Comparison of ENCODE assay signal across 12 mouse cellular contexts in the genomic region with DNA sequence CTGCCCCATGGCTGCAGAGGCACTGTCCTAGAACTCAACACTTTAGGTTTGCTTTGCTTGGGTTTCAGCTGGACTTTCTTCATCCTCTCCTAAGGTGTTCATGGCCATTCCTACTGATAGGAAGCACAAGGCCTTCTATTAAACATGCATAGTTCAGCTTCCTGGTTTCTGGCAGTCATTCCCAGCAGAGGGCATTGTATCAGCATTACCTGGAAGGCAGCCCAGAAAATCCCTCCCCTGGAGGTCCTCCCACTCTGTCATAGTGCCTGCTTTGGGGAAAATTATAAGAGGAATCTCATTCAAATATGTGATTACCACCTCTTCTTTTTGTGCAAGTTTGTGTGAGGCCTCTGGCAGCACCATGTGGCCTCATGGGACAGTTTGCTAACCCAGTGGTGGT.
DNase-seq lines count a peak whose midpoint lies in the region; ATAC-seq and TF ChIP-seq lines count a peak whose summit lies in the region.
"Had no signal": no experiment of that assay in that cellular context is flagged by ENCODE, and none has a peak within 500 bp of the region (broad histone marks: within the 10 kb centered on the region; RNA-seq: fewer than 3 reads in every experiment).

No protein-coding gene starts in this region.

- no peaks in the 10 kb centered on the region for H3K4me1 ChIP-seq in forebrain, embryonic 14.5 days (ENCODE audit: control insufficient read depth, insufficient read depth, low read length)
- H3K4me1 ChIP-seq in forebrain, embryonic 15.5 days, result peaks cover 5% of the 10 kb centered on the region; the same call in 1 of the 2 replicates
- peaks cover 5% of the 10 kb centered on the region; the same call in 1 of the 2 replicates for H3K4me1 ChIP-seq in neural tube, embryonic 15.5 days

- no peak overlapping the region for H3K9ac ChIP-seq in forebrain, embryonic 14.5 days (ENCODE audit: low read length)
- H3K9ac ChIP-seq in forebrain, embryonic 15.5 days (replicated peaks), result no peak overlapping the region
- H3K9ac ChIP-seq in neural tube, embryonic 15.5 days (replicated peaks), result no peak overlapping the region
- H3K9ac ChIP-seq: forebrain, embryonic 13.5 days; hindbrain, embryonic 13.5 days had no signal

- no peaks in the 10 kb centered on the region for H3K36me3 ChIP-seq in forebrain, embryonic 14.5 days (ENCODE audit: control insufficient read depth, insufficient read depth, low read length)
- H3K36me3 ChIP-seq in forebrain, embryonic 15.5 days, result no peaks in the 10 kb centered on the region
- H3K36me3 ChIP-seq in neural tube, embryonic 15.5 days, result no peaks in the 10 kb centered on the region
- H3K36me3 ChIP-seq: hindbrain, embryonic 13.5 days had no signal

- no peaks in the 10 kb centered on the region for H3K27me3 ChIP-seq in forebrain, embryonic 14.5 days (replicated peaks; ENCODE audit: control insufficient read depth, insufficient read depth, low read length)
- H3K27me3 ChIP-seq in forebrain, embryonic 15.5 days, result no peaks in the 10 kb centered on the region
- H3K27me3 ChIP-seq in neural tube, embryonic 15.5 days (replicated peaks), result no peaks in the 10 kb centered on the region
- H3K27me3 ChIP-seq: forebrain, embryonic 13.5 days; hindbrain, embryonic 13.5 days had no signal

- H3K4me3 ChIP-seq in forebrain, embryonic 14.5 days (ENCODE audit: low read depth, low read length), result no peak overlapping the region
- H3K4me3 ChIP-seq in forebrain, embryonic 15.5 days, result no peak overlapping the region
- no peak overlapping the region for H3K4me3 ChIP-seq in layer of hippocampus, adult 2 months
- no peak overlapping the region for H3K4me3 ChIP-seq in neural tube, embryonic 15.5 days (replicated peaks)
- H3K4me3 ChIP-seq: forebrain, embryonic 13.5 days; hindbrain, embryonic 13.5 days had no signal

- no peak; the same call in 1 of the 2 replicates for TF ChIP-seq CTCF in layer of hippocampus, adult 2 months (conservative IDR thresholded peaks at IDR 0.05)

- H3K27ac ChIP-seq in forebrain, embryonic 14.5 days (ENCODE audit: low read depth, low read length), result no peak overlapping the region
- H3K27ac ChIP-seq in forebrain, embryonic 15.5 days (replicated peaks), result no peak overlapping the region
- peak overlapping the region; percentile 33; the same call in 1 of the 2 replicates for H3K27ac ChIP-seq in layer of hippocampus, adult 2 months
- H3K27ac ChIP-seq in neural tube, embryonic 15.5 days (replicated peaks), result no peak overlapping the region
- H3K27ac ChIP-seq: forebrain, embryonic 13.5 days; hindbrain, embryonic 13.5 days had no signal

- no peaks in the 10 kb centered on the region for H3K9me3 ChIP-seq in forebrain, embryonic 14.5 days (replicated peaks; ENCODE audit: control insufficient read depth, low read length)
- no peaks in the 10 kb centered on the region for H3K9me3 ChIP-seq in forebrain, embryonic 15.5 days
- H3K9me3 ChIP-seq in neural tube, embryonic 15.5 days (replicated peaks), result no peaks in the 10 kb centered on the region
- H3K9me3 ChIP-seq: forebrain, embryonic 13.5 days; hindbrain, embryonic 13.5 days had no signal

- ATAC-seq in forebrain, embryonic 14.5 days, result no peak
- ATAC-seq in forebrain, embryonic 15.5 days (replicated peaks), result no peak
- no peak for ATAC-seq in neural tube, embryonic 15.5 days (ENCODE audit: low FRiP score)
- ATAC-seq: forebrain, embryonic 13.5 days had no signal

- peak; percentile 60 for DNase-seq in forebrain, embryonic 14.5 days (ENCODE audit: low spot score)
- DNase-seq in layer of hippocampus, adult 2 months (ENCODE audit: low spot score in 2 of 2), result peak; percentile 41 to 62
- no peak for DNase-seq in layer of hippocampus, postnatal 36 days
- peak; percentile 79 for DNase-seq in Muller cell, postnatal 12 days (ENCODE audit: inconsistent ontology term)
- peak; percentile 39 to 49 for DNase-seq in cerebellum, adult 18-20 months
- DNase-seq in right cerebral cortex, postnatal 14 days, result no peak
- DNase-seq: retina, postnatal 1 day; thymus, postnatal 4 days had no signal

- no peak overlapping the region for H3K4me2 ChIP-seq in forebrain, embryonic 14.5 days (ENCODE audit: low read length)
- H3K4me2 ChIP-seq in forebrain, embryonic 15.5 days (replicated peaks), result no peak overlapping the region
- H3K4me2 ChIP-seq in neural tube, embryonic 15.5 days, result no peak overlapping the region
- H3K4me2 ChIP-seq: forebrain, embryonic 13.5 days; hindbrain, embryonic 13.5 days had no signal

Comparison
In these comparisons a context has a peak if more than half of its experiments do, and no peak if none do; other contexts are left out.
1. DNase-seq: peak in forebrain, embryonic 14.5 days (single experiment), layer of hippocampus, adult 2 months (2 of 2), Muller cell, postnatal 12 days (single experiment) and cerebellum, adult 18-20 months (2 of 2); none in layer of hippocampus, postnatal 36 days (0 of 2) and right cerebral cortex, postnatal 14 days (single experiment).